Mouse (Mus musculus): Measurements from ENCODE around the gene Ap1b1.
"Not testable (repeated sequence)": the region's sequence is repeated elsewhere in the genome, so short reads cannot be mapped to it uniquely, and the experiment has no call there.

Ap1b1 gene

GRCm38 (mm10) chr11:5062860-5063505, 76.4 kb downstream of the Ap1b1 start:
- DNase-seq = no peak

- DNase-seq = peak in 1 of 2 experiments; percentile 26
Measured at GRCm38 (mm10) chr11:5063561-5064281, 77.1 kb downstream of the Ap1b1 start.

- DNase-seq = peak in 1 of 2 experiments; percentile 38
Measured at GRCm38 (mm10) chr11:5064282-5065055, 77.8 kb downstream of the Ap1b1 start.

GRCm38 (mm10) chr11:5065056-5065821, 78.6 kb downstream of the Ap1b1 start, which contains the start of gene Gas2l1:
Gas2l1 (minus strand) TSS chr11:5065327.
- DNase-seq = peak; percentile 83 to 88

- no peak for DNase-seq
Measured at GRCm38 (mm10) chr11:5067063-5067462, 80.4 kb downstream of the Ap1b1 start.

- DNase-seq = no peak
Measured at GRCm38 (mm10) chr11:5068126-5068971, 81.7 kb downstream of the Ap1b1 start.

- no peak for DNase-seq
Measured at GRCm38 (mm10) chr11:5074882-5075281, 88.3 kb downstream of the Ap1b1 start.

GRCm38 (mm10) chr11:5075760-5076159, 89.1 kb downstream of the Ap1b1 start:
- no peak for DNase-seq

- not testable (repeated sequence) for DNase-seq
Measured at GRCm38 (mm10) chr11:5076843-5077242, 90.2 kb downstream of the Ap1b1 start.

GRCm38 (mm10) chr11:5089147-5089546, 102.5 kb downstream of the Ap1b1 start:
- DNase-seq = no peak

- DNase-seq = no peak
Measured at GRCm38 (mm10) chr11:5091706-5092105, 105.1 kb downstream of the Ap1b1 start.

Measured in cerebellum, postnatal 36 days (tissue).